Mouse (Mus musculus): ENCODE data around the gene Thoc6. TPM values are rescaled to one million over a fixed set of nuclear protein-coding genes. Genes with fewer than 3 reads are reported as not detected.

Gene Thoc6
- total RNA-seq, 2 experiments from 2014 or later = 32.3 to 45.7 TPM

GRCm38 (mm10) chr17:23644613-23645495, 28.8 kb downstream of the Thoc6 start, which contains the start of gene Mmp25:
Mmp25 (minus strand) TSS chr17:23645277.
- peak; percentile 79 for ATAC-seq (replicated peaks; ENCODE audit: poor library complexity)

- ATAC-seq (replicated peaks; ENCODE audit: poor library complexity) = no peak
These were observed 42.4 kb downstream of the Thoc6 start for GRCm38 (mm10) chr17:23631241-23631640.

GRCm38 (mm10) chr17:23630195-23631020, 43.3 kb downstream of the Thoc6 start:
- ATAC-seq (replicated peaks; ENCODE audit: poor library complexity) = peak; percentile 98

GRCm38 (mm10) chr17:23627813-23628212, 45.9 kb downstream of the Thoc6 start:
- ATAC-seq (replicated peaks; ENCODE audit: poor library complexity) = no peak

- no peak for ATAC-seq (replicated peaks; ENCODE audit: poor library complexity)
These were observed 53.3 kb downstream of the Thoc6 start for GRCm38 (mm10) chr17:23620351-23620750.

Other genes starting within 250 kb of the Thoc6 start
- gene Vmn2r117, start 194.2 kb downstream of the Thoc6 start, total RNA-seq (2015) = not detected in 2 replicates
- not detected in 2 replicates for gene Vmn2r117, start 194.2 kb downstream of the Thoc6 start, total RNA-seq (2017)
- 3.6 and 5.3 TPM in 2 replicates for gene Zfp213, start 109.6 kb downstream of the Thoc6 start, total RNA-seq (2015)
- 6.5 and 9.2 TPM in 2 replicates for gene Zfp213, start 109.6 kb downstream of the Thoc6 start, total RNA-seq (2017)
- gene Zfp13, start 74.4 kb downstream of the Thoc6 start, total RNA-seq (2015) = 0.37 TPM in 1 of 2 replicates, not detected in the other
- 0.92 and 1.3 TPM in 2 replicates for gene Zfp13, start 74.4 kb downstream of the Thoc6 start, total RNA-seq (2017)
- not detected in 2 replicates for gene Zscan10, start 73.0 kb downstream of the Thoc6 start, total RNA-seq (2015)
- not detected in 2 replicates for gene Zscan10, start 73.0 kb downstream of the Thoc6 start, total RNA-seq (2017)
- gene Mmp25, start 28.6 kb downstream of the Thoc6 start, total RNA-seq (2015) = 1.3 and 1.4 TPM in 2 replicates
- 0.42 and 1.4 TPM in 2 replicates for gene Mmp25, start 28.6 kb downstream of the Thoc6 start, total RNA-seq (2017)
- gene Bicdl2, start 13.4 kb downstream of the Thoc6 start, total RNA-seq (2015) = not detected in 2 replicates
- gene Bicdl2, start 13.4 kb downstream of the Thoc6 start, total RNA-seq (2017) = not detected in 2 replicates
- gene Hcfc1r1, start 286 bp downstream of the Thoc6 start, total RNA-seq (2015) = 39.1 and 42.7 TPM in 2 replicates
- 17.8 and 20.2 TPM in 2 replicates for gene Hcfc1r1, start 286 bp downstream of the Thoc6 start, total RNA-seq (2017)
- gene Tnfrsf12a, start 3.6 kb upstream of the Thoc6 start, total RNA-seq (2015) = 3.6 and 4.3 TPM in 2 replicates
- 5.9 and 7.9 TPM in 2 replicates for gene Tnfrsf12a, start 3.6 kb upstream of the Thoc6 start, total RNA-seq (2017)
- gene Cldn6, start 5.4 kb upstream of the Thoc6 start, total RNA-seq (2015) = not detected in 2 replicates
- gene Cldn6, start 5.4 kb upstream of the Thoc6 start, total RNA-seq (2017) = not detected in 2 replicates
- not detected in 2 replicates for gene Cldn9, start 10.1 kb upstream of the Thoc6 start, total RNA-seq (2015)
- gene Cldn9, start 10.1 kb upstream of the Thoc6 start, total RNA-seq (2017) = not detected in 2 replicates
- gene 1520401A03Rik, start 48.9 kb upstream of the Thoc6 start, total RNA-seq (2015) = not detected in 2 replicates
- not detected in 2 replicates for gene 1520401A03Rik, start 48.9 kb upstream of the Thoc6 start, total RNA-seq (2017)
- gene Pkmyt1, start 52.5 kb upstream of the Thoc6 start, total RNA-seq (2015) = 34.5 and 36.9 TPM in 2 replicates
- 17.3 and 20.5 TPM in 2 replicates for gene Pkmyt1, start 52.5 kb upstream of the Thoc6 start, total RNA-seq (2017)
- gene Paqr4, start 67.0 kb upstream of the Thoc6 start, total RNA-seq (2015) = 1.3 and 1.6 TPM in 2 replicates
- gene Paqr4, start 67.0 kb upstream of the Thoc6 start, total RNA-seq (2017) = 1.9 and 2.4 TPM in 2 replicates
- gene Kremen2, start 72.0 kb upstream of the Thoc6 start, total RNA-seq (2015) = 0.05 TPM in 1 of 2 replicates, not detected in the other
- gene Kremen2, start 72.0 kb upstream of the Thoc6 start, total RNA-seq (2017) = not detected in 2 replicates
- 4.7 and 5.1 TPM in 2 replicates for gene Flywch1, start 97.7 kb upstream of the Thoc6 start, total RNA-seq (2015)
- gene Flywch1, start 97.7 kb upstream of the Thoc6 start, total RNA-seq (2017) = 9.9 and 10.6 TPM in 2 replicates
- gene Flywch2, start 112.2 kb upstream of the Thoc6 start, total RNA-seq (2015) = 1.1 and 3.3 TPM in 2 replicates
- not detected in 2 replicates for gene Flywch2, start 112.2 kb upstream of the Thoc6 start, total RNA-seq (2017)
- 298 and 382 TPM in 2 replicates for gene Srrm2, start 116.7 kb upstream of the Thoc6 start, total RNA-seq (2015)
- gene Srrm2, start 116.7 kb upstream of the Thoc6 start, total RNA-seq (2017) = 96.7 and 109 TPM in 2 replicates
- gene Elob, start 155.3 kb upstream of the Thoc6 start, total RNA-seq (2015) = 262 and 312 TPM in 2 replicates
- 108 and 112 TPM in 2 replicates for gene Elob, start 155.3 kb upstream of the Thoc6 start, total RNA-seq (2017)
- not detected in 2 replicates for gene Prss33, start 162.2 kb upstream of the Thoc6 start, total RNA-seq (2015)
- gene Prss33, start 162.2 kb upstream of the Thoc6 start, total RNA-seq (2017) = not detected in 2 replicates
- gene Prss32, start 170.0 kb upstream of the Thoc6 start, total RNA-seq (2015) = not detected in 2 replicates
- gene Prss32, start 170.0 kb upstream of the Thoc6 start, total RNA-seq (2017) = not detected in 2 replicates
- gene Prss41, start 170.3 kb upstream of the Thoc6 start, total RNA-seq (2015) = 0.35 TPM in 1 of 2 replicates, not detected in the other
- not detected in 2 replicates for gene Prss41, start 170.3 kb upstream of the Thoc6 start, total RNA-seq (2017)
- gene Prss21, start 194.2 kb upstream of the Thoc6 start, total RNA-seq (2015) = not detected in 2 replicates
- not detected in 2 replicates for gene Prss21, start 194.2 kb upstream of the Thoc6 start, total RNA-seq (2017)
- not detected in 2 replicates for gene Dcpp1, start 207.0 kb upstream of the Thoc6 start, total RNA-seq (2015)
- gene Dcpp1, start 207.0 kb upstream of the Thoc6 start, total RNA-seq (2017) = not detected in 2 replicates
- not detected in 2 replicates for gene Dcpp2, start 207.0 kb upstream of the Thoc6 start, total RNA-seq (2015)
- gene Dcpp2, start 207.0 kb upstream of the Thoc6 start, total RNA-seq (2017) = not detected in 2 replicates
- not detected in 2 replicates for gene Dcpp3, start 243.6 kb upstream of the Thoc6 start, total RNA-seq (2015)
- gene Dcpp3, start 243.6 kb upstream of the Thoc6 start, total RNA-seq (2017) = not detected in 2 replicates